In genomic region chr10:13916645-13917342, GRCm38 (mm10) we compare ENCODE assay signal across 8 mouse cellular contexts. TPM values are rescaled to one million over a fixed set of nuclear protein-coding genes. Genes with fewer than 3 reads are reported as not detected.
DNase-seq lines count a peak whose midpoint lies in the region; ATAC-seq and TF ChIP-seq lines count a peak whose summit lies in the region.

No protein-coding gene starts in this region.

- intact Hi-C loops in heart, postnatal 36 days (cut with DNase I): no loop called here
- intact Hi-C loops in left cerebral cortex, postnatal 4 days (cut with DNase I): no loop called here

- no peaks in the 10 kb centered on the region for H3K9me3 ChIP-seq in forebrain, embryonic 13.5 days (replicated peaks)
- no peaks in the 10 kb centered on the region for H3K9me3 ChIP-seq in neural tube, embryonic 13.5 days
- no peaks in the 10 kb centered on the region for H3K9me3 ChIP-seq in liver, postnatal 0 days (ENCODE audit: low read length)

- H3K4me1 ChIP-seq in forebrain, embryonic 13.5 days: peaks cover 12% of the 10 kb centered on the region
- peaks cover 10% of the 10 kb centered on the region for H3K4me1 ChIP-seq in neural tube, embryonic 13.5 days (replicated peaks)
- no peaks in the 10 kb centered on the region for H3K4me1 ChIP-seq in liver, postnatal 0 days (ENCODE audit: insufficient read depth)

- TF ChIP-seq CTCF in liver, postnatal 0 days (IDR thresholded peaks at IDR 0.05; ENCODE audit: low read depth): no peak

- no peak overlapping the region for H3K9ac ChIP-seq in forebrain, embryonic 13.5 days
- no peak overlapping the region for H3K9ac ChIP-seq in neural tube, embryonic 13.5 days
- no peak overlapping the region for H3K9ac ChIP-seq in liver, postnatal 0 days (replicated peaks)

- no peaks in the 10 kb centered on the region for H3K27me3 ChIP-seq in forebrain, embryonic 13.5 days
- no peaks in the 10 kb centered on the region for H3K27me3 ChIP-seq in neural tube, embryonic 13.5 days
- H3K27me3 ChIP-seq in liver, postnatal 0 days (ENCODE audit: insufficient read depth, low read length): no peaks in the 10 kb centered on the region

- DNase-seq in adrenal gland, adult 2 months: peak; percentile 30
- DNase-seq in adrenal gland, postnatal 4 days (ENCODE audit: low spot score in 2 of 2): no peak
- peak; percentile 35 to 48 for DNase-seq in heart, postnatal 36 days
- peak; percentile 69 for DNase-seq in left cerebral cortex, postnatal 4 days
- no peak for DNase-seq in liver, postnatal 0 days

- no peaks in the 10 kb centered on the region for H3K36me3 ChIP-seq in forebrain, embryonic 13.5 days (ENCODE audit: poor library complexity, severe bottlenecking)
- H3K36me3 ChIP-seq in neural tube, embryonic 13.5 days: no peaks in the 10 kb centered on the region
- H3K36me3 ChIP-seq in liver, postnatal 0 days (replicated peaks; ENCODE audit: insufficient read depth, low read length): no peaks in the 10 kb centered on the region

- H3K27ac ChIP-seq in forebrain, embryonic 13.5 days: no peak overlapping the region; the same call in 1 of the 2 replicates
- peak overlapping the region; percentile 69 for H3K27ac ChIP-seq in neural tube, embryonic 13.5 days (replicated peaks)
- H3K27ac ChIP-seq in liver, postnatal 0 days (ENCODE audit: low read depth): no peak overlapping the region

- ATAC-seq in cerebellum, adult (ENCODE audit: insufficient number of reproducible peaks, low FRiP score, low TSS enrichment): peak; percentile 58; the same call in 1 of the 2 replicates
- ATAC-seq in forebrain, embryonic 13.5 days: peak; percentile 97
- ATAC-seq in neural tube, embryonic 13.5 days (ENCODE audit: low read depth): peak; percentile 86
- no peak for ATAC-seq in liver, postnatal 0 days

- TF ChIP-seq EP300 in liver, postnatal 0 days (IDR thresholded peaks at IDR 0.05; ENCODE audit: low read depth): no peak

- no peak overlapping the region for H3K4me3 ChIP-seq in forebrain, embryonic 13.5 days
- no peak overlapping the region for H3K4me3 ChIP-seq in neural tube, embryonic 13.5 days
- no peak overlapping the region for H3K4me3 ChIP-seq in liver, postnatal 0 days (ENCODE audit: low read depth, low read length)

- H3K4me2 ChIP-seq in forebrain, embryonic 13.5 days: no peak overlapping the region
- H3K4me2 ChIP-seq in neural tube, embryonic 13.5 days: no peak overlapping the region
- no peak overlapping the region for H3K4me2 ChIP-seq in liver, postnatal 0 days (ENCODE audit: low read depth, low read length)

- WGBS in forebrain, embryonic 13.5 days: 15% methylated on average over 12 of the region's 12 CpGs
- 27% methylated on average over 12 of the region's 12 CpGs for WGBS in neural tube, embryonic 13.5 days
- 68% methylated on average over 12 of the region's 12 CpGs for WGBS in liver, postnatal 0 days (ENCODE audit: insufficient replicate concordance)

RNA-seq across cellular contexts. Expression of gene Aig1, which starts 48.0 kb away (rescaled TPM):
- total RNA-seq in adrenal gland, adult 2 months (2021): 10 to 100 TPM; 28.4 to 37.4 TPM
- 40.4 and 42.6 TPM in 2 replicates for polyA plus RNA-seq in adrenal gland, adult 2 months (2012; rRNA removed)
- total RNA-seq in adrenal gland, postnatal 4 days (2021): 10 to 100 TPM; 21.6 to 24.4 TPM
- 37.0 and 38.3 TPM in 2 replicates for polyA plus RNA-seq in forebrain, embryonic 13.5 days (2015; fragmentation: Nextera tagmentation; extraction: Ambion mirVana)
- total RNA-seq in heart, postnatal 36 days (2021): 10 to 100 TPM; 54.9 to 65.3 TPM
- 10 to 100 TPM; 62.3 to 66.2 TPM for total RNA-seq in left cerebral cortex, postnatal 4 days (2021)
- 73.7 and 81.4 TPM in 2 replicates for polyA plus RNA-seq in neural tube, embryonic 13.5 days (2015; fragmentation: Nextera tagmentation; extraction: Ambion mirVana)
- 24.6 and 27.6 TPM in 2 replicates for polyA plus RNA-seq in liver, postnatal 0 days (2015; fragmentation: Nextera tagmentation; extraction: Ambion mirVana)

RNA-seq across cellular contexts. Expression of gene Hivep2, which starts 49.1 kb away (rescaled TPM):
- 10 to 100 TPM; 27.9 to 46.0 TPM for total RNA-seq in adrenal gland, adult 2 months (2021)
- polyA plus RNA-seq in adrenal gland, adult 2 months (2012; rRNA removed): 4.8 and 5.5 TPM in 2 replicates
- 10 to 100 TPM; 23.3 to 26.6 TPM for total RNA-seq in adrenal gland, postnatal 4 days (2021)
- polyA plus RNA-seq in forebrain, embryonic 13.5 days (2015; fragmentation: Nextera tagmentation; extraction: Ambion mirVana): 5.3 and 7.3 TPM in 2 replicates
- 10 to 100 TPM; 23.5 to 25.2 TPM for total RNA-seq in heart, postnatal 36 days (2021)
- total RNA-seq in left cerebral cortex, postnatal 4 days (2021): 100 to 1,000 TPM; 193 to 194 TPM
- polyA plus RNA-seq in neural tube, embryonic 13.5 days (2015; fragmentation: Nextera tagmentation; extraction: Ambion mirVana): 8.6 and 9.5 TPM in 2 replicates
- 0.62 and 0.82 TPM in 2 replicates for polyA plus RNA-seq in liver, postnatal 0 days (2015; fragmentation: Nextera tagmentation; extraction: Ambion mirVana)

Comparison
In these comparisons a context has a peak if more than half of its experiments do, and no peak if none do; other contexts are left out.
1. DNase-seq: peak in adrenal gland, adult 2 months (single experiment), heart, postnatal 36 days (2 of 2) and left cerebral cortex, postnatal 4 days (single experiment); none in adrenal gland, postnatal 4 days (0 of 2) and liver, postnatal 0 days (single experiment).
2. RNA of gene Hivep2, which starts 49.1 kb away (total RNA-seq): 193 to 194 TPM in left cerebral cortex, postnatal 4 days; 27.9 to 46.0 TPM in adrenal gland, adult 2 months, 23.3 to 26.6 TPM in adrenal gland, postnatal 4 days and 23.5 to 25.2 TPM in heart, postnatal 36 days; every median in the first group is over 4 times any median in the second.